Mouse (Mus musculus) stomach, postnatal 0 days (tissue): ENCODE data around the gene Prpsap2. TPM values are rescaled to one million over a fixed set of nuclear protein-coding genes. Genes with fewer than 3 reads are reported as not detected.

Experiments used
- ATAC-seq: fragments of 200-750 bp; cut with Nextera tagmentation; 2 replicates; pipeline ENCODE4 v1.8.0; 2017; ENCODE audit not compliant: low FRiP score, low TSS enrichment
- DNase-seq: peaks from one replicate; pipeline ENCODE4 v3.0.0-alpha.2; 2016; ENCODE audit warnings: low spot score
- H3K27ac ChIP-seq: fragments of 300-500 bp; sonication (generic); replicated peaks from 2 replicates; pipeline ENCODE4 v1.5.1; 2014; ENCODE audit warnings: mild to moderate bottlenecking, control low read depth
- H3K27me3 ChIP-seq: fragments of 300-500 bp; sonication (generic); 2 replicates; pipeline ENCODE4 v1.6.1; 2014; ENCODE audit warnings: low read length; ENCODE audit not compliant: control insufficient read depth, insufficient read depth
- H3K36me3 ChIP-seq: fragments of 300-500 bp; sonication (generic); 2 replicates; pipeline ENCODE4 v1.6.1; 2014; ENCODE audit warnings: low read length, mixed read lengths; ENCODE audit not compliant: control insufficient read depth, insufficient read depth
- H3K4me1 ChIP-seq: fragments of 300-500 bp; sonication (generic); replicated peaks from 2 replicates; pipeline ENCODE4 v1.6.1; 2014; ENCODE audit warnings: antibody characterized with exemption; ENCODE audit not compliant: control insufficient read depth, insufficient read depth
- H3K4me2 ChIP-seq: fragments of 300-500 bp; sonication (generic); replicated peaks from 2 replicates; pipeline ENCODE4 v1.6.1; 2014; ENCODE audit warnings: low read depth, mild to moderate bottlenecking, control low read depth, moderate library complexity
- H3K4me3 ChIP-seq: fragments of 300-500 bp; sonication (generic); 2 replicates; pipeline ENCODE4 v1.5.1; 2014; ENCODE audit warnings: low read depth, low read length, control low read depth
- H3K9ac ChIP-seq: fragments of 300-500 bp; sonication (generic); 2 replicates; pipeline ENCODE4 v1.6.1; 2014; ENCODE audit warnings: mild to moderate bottlenecking, low read length, control low read depth, mixed read lengths
- H3K9me3 ChIP-seq: fragments of 300-500 bp; sonication (generic); 2 replicates; pipeline ENCODE4 v1.6.1; 2016; ENCODE audit warnings: low read length; ENCODE audit not compliant: control insufficient read depth
- CTCF ChIP-seq: IDR thresholded peaks from 2 replicates; pipeline ENCODE4 v1.5.1; 2016; ENCODE audit warnings: antibody characterized with exemption, low read depth, mild to moderate bottlenecking, moderate library complexity
- EP300 ChIP-seq: optimal IDR thresholded peaks from 2 replicates; pipeline ENCODE3; 2016; ENCODE audit warnings: antibody characterized with exemption
- WGBS: fragments of 180-500 bp; shearing (Covaris S2); extraction: QIAGEN DNeasy Blood & Tissue Kit; methylation state at CpG from one replicate; pipeline ENCODE4 v1.1.7; 2014; 5-methylcytosine and 5-hydroxymethylcytosine counted together
- polyA plus RNA-seq: library from polyadenylated mRNA; unstranded; fragments of >200 nt; fragmentation: Nextera tagmentation; extraction: Ambion mirVana; gene quantifications from 2 replicates; pipeline ENCODE4 v1.2.1, GENCODE M21; 2015

Prpsap2 gene
- polyA plus RNA-seq, 1 experiment from 2014 or later, result 17.4 TPM

GRCm38 (mm10) chr11:61686906-61687453 is 74.9 kb downstream of the Prpsap2 start:
- ATAC-seq, result no peak

GRCm38 (mm10) chr11:61686141-61686540 is 75.7 kb downstream of the Prpsap2 start:
- H3K27ac ChIP-seq, result 0 out of 2 replicates have a peak overlapping the region, but pooled peaks have one; percentile 13
- H3K9ac ChIP-seq, result no peak overlapping the region
- no peak overlapping the region for H3K4me3 ChIP-seq
- no peak for TF ChIP-seq EP300
- TF ChIP-seq CTCF, result no peak
- H3K36me3 ChIP-seq, result no peaks in the 10 kb centered on the region
- 30% methylated on average over 2 of the region's 2 CpGs for WGBS
- H3K27me3 ChIP-seq, result no peaks in the 10 kb centered on the region; the same call in 1 of the 2 replicates
- H3K9me3 ChIP-seq, result no peaks in the 10 kb centered on the region
- ATAC-seq (no peak), DNase-seq (no peak)
- peaks cover 5% of the 10 kb centered on the region; the same call in 1 of the 2 replicates for H3K4me1 ChIP-seq
- 0 out of 2 replicates have a peak overlapping the region, but pooled peaks have one; percentile 12 for H3K4me2 ChIP-seq

More at GRCm38 (mm10) chr11:61686906-61687453, 74.9 kb downstream of the Prpsap2 start:
- TF ChIP-seq CTCF (peak; percentile 6; the same call in 1 of the 2 replicates), EP300 (no peak)
- no peaks in the 10 kb centered on the region; the same call in 1 of the 2 replicates for H3K27me3 ChIP-seq
- 0 out of 2 replicates have a peak overlapping the region, but pooled peaks have one; percentile 11 for H3K4me2 ChIP-seq
- H3K36me3 ChIP-seq, result no peaks in the 10 kb centered on the region
- H3K9me3 ChIP-seq, result no peaks in the 10 kb centered on the region
- H3K4me1 ChIP-seq, result peaks cover 5% of the 10 kb centered on the region; the same call in 1 of the 2 replicates
- no peak for DNase-seq
- H3K27ac ChIP-seq, result peak overlapping the region; percentile 53
- H3K4me3 ChIP-seq, result no peak overlapping the region
- WGBS, result 51% methylated on average over 10 of the region's 10 CpGs
- H3K9ac ChIP-seq, result 0 out of 2 replicates have a peak overlapping the region, but pooled peaks have one; percentile 13

GRCm38 (mm10) chr11:61685119-61685725 is 76.7 kb downstream of the Prpsap2 start:
- no peak for DNase-seq
- H3K4me1 ChIP-seq, result peaks cover 5% of the 10 kb centered on the region; the same call in 1 of the 2 replicates
- WGBS, result 69% methylated on average over 8 of the region's 8 CpGs
- no peak overlapping the region for H3K27ac ChIP-seq
- no peaks in the 10 kb centered on the region for H3K9me3 ChIP-seq
- H3K36me3 ChIP-seq, result no peaks in the 10 kb centered on the region
- H3K27me3 ChIP-seq, result no peaks in the 10 kb centered on the region; the same call in 1 of the 2 replicates
- ATAC-seq, result no peak
- peak overlapping the region; percentile 55 for H3K9ac ChIP-seq
- H3K4me2 ChIP-seq, result peak overlapping the region; percentile 63
- peak overlapping the region; percentile 48 for H3K4me3 ChIP-seq
- TF ChIP-seq CTCF (no peak), EP300 (no peak)

- no peaks in the 10 kb centered on the region for H3K9me3 ChIP-seq
- DNase-seq (peak; percentile 93), ATAC-seq (peak; percentile 88)
- H3K4me3 ChIP-seq, result peak within 1 kb of the TSS; percentile 48
- peak within 1 kb of the TSS; percentile 63 for H3K4me2 ChIP-seq
- 3% methylated on average over 74 of the region's 76 CpGs for WGBS
- H3K27ac ChIP-seq, result peak within 1 kb of the TSS; percentile 73; the same call in 1 of the 2 replicates
- H3K4me1 ChIP-seq, result peaks cover 5% of the 10 kb centered on the region; the same call in 1 of the 2 replicates
- TF ChIP-seq CTCF, result 0 out of 2 replicates have a peak, but pooled peaks have one; percentile 0
- no peak for TF ChIP-seq EP300
- H3K27me3 ChIP-seq, result no peaks in the 10 kb centered on the region; the same call in 1 of the 2 replicates
- H3K9ac ChIP-seq, result peak within 1 kb of the TSS; percentile 55
- H3K36me3 ChIP-seq, result no peaks in the 10 kb centered on the region
These were observed 77.8 kb downstream of the Prpsap2 start, which contains the start of gene Fam83g for GRCm38 (mm10) chr11:61683907-61684731. Fam83g (plus strand) TSS chr11:61684091.

Other genes with a start within 250 kb of the Prpsap2 start
- gene Epn2, start 182.4 kb downstream of the Prpsap2 start, polyA plus RNA-seq, result 15.8 and 17.8 TPM in 2 replicates
- 4.6 and 4.9 TPM in 2 replicates for gene Grap, start 108.8 kb downstream of the Prpsap2 start, polyA plus RNA-seq
- gene Fam83g, start 78.0 kb downstream of the Prpsap2 start, polyA plus RNA-seq, result 4.5 and 4.9 TPM in 2 replicates
- gene Slc5a10, start 41.3 kb downstream of the Prpsap2 start, polyA plus RNA-seq, result 0.07 TPM in 1 of 2 replicates, not detected in the other
- gene Ulk2, start 93.0 kb upstream of the Prpsap2 start, polyA plus RNA-seq, result 4.9 and 5.5 TPM in 2 replicates
- gene Akap10, start 168.2 kb upstream of the Prpsap2 start, polyA plus RNA-seq, result 7.1 and 8.1 TPM in 2 replicates
- 2.5 and 3.2 TPM in 2 replicates for gene Specc1, start 194.7 kb upstream of the Prpsap2 start, polyA plus RNA-seq